Mouse (Mus musculus) C2C12 (cell line): Measurements from ENCODE around the gene Zfp329. TPM values are rescaled to one million over a fixed set of nuclear protein-coding genes. Genes with fewer than 3 reads are reported as not detected.
"Not testable (repeated sequence)": the region's sequence is repeated elsewhere in the genome, so short reads cannot be mapped to it uniquely, and the experiment has no call there.

Experiments used
- H3K27me3 ChIP-seq: one replicate; pipeline ENCODE4 v1.6.1; 2011; ENCODE audit not compliant: control insufficient read depth, insufficient read depth, insufficient read length
- H3K36me3 ChIP-seq: one replicate; pipeline ENCODE4 v1.6.1; 2011; ENCODE audit not compliant: control insufficient read depth, insufficient read depth
- H3K4me3 ChIP-seq: one replicate; pipeline ENCODE4 v1.5.1; 2011; ENCODE audit warnings: mild to moderate bottlenecking, control low read depth; ENCODE audit not compliant: poor library complexity, insufficient read depth, severe bottlenecking
- H3K79me2 ChIP-seq: one replicate; pipeline ENCODE4 v1.6.1; 2011; ENCODE audit not compliant: control insufficient read depth, insufficient read depth
- H3K79me3 ChIP-seq: one replicate; pipeline ENCODE4 v1.6.1; 2011; ENCODE audit warnings: low read depth, control low read depth
- H3ac ChIP-seq: one replicate; pipeline ENCODE3; 2011; ENCODE audit warnings: low read depth; ENCODE audit not compliant: control insufficient read depth, insufficient read length
- CEBPB ChIP-seq: IDR thresholded peaks from one replicate; pipeline ENCODE4 v1.6.1; 2011; ENCODE audit warnings: low read depth, mild to moderate bottlenecking, control low read depth, moderate library complexity
- CTCF ChIP-seq: IDR thresholded peaks from one replicate; pipeline ENCODE4 v1.5.1; 2011; ENCODE audit not compliant: control insufficient read depth, insufficient read depth, insufficient read length
- FOSL1 ChIP-seq: IDR thresholded peaks from one replicate; pipeline ENCODE4 v1.8.0; 2011; ENCODE audit warnings: mild to moderate bottlenecking, low read length; ENCODE audit not compliant: poor library complexity, insufficient read depth, severe bottlenecking
- MAX ChIP-seq: IDR thresholded peaks from one replicate; pipeline ENCODE4 v1.6.1; 2011; ENCODE audit warnings: mild to moderate bottlenecking, control low read depth
- MYOD1 ChIP-seq: IDR thresholded peaks from one replicate; pipeline ENCODE4 v1.6.1; 2011; ENCODE audit warnings: low read depth; ENCODE audit not compliant: control insufficient read depth, insufficient read length
- MYOG ChIP-seq: IDR thresholded peaks from one replicate; pipeline ENCODE4 v1.6.1; 2011; ENCODE audit not compliant: control insufficient read depth, insufficient read length; ENCODE audit errors: extremely low read depth
- USF1 ChIP-seq: IDR thresholded peaks from one replicate; pipeline ENCODE4 v1.6.1; 2011; ENCODE audit warnings: low read depth, mild to moderate bottlenecking, control low read depth, moderate library complexity
- polyA plus RNA-seq: library from polyadenylated mRNA; unstranded; fragments of >200 nt; fragmentation: generic; extraction: Trizol; gene quantifications from one replicate; pipeline ENCODE4 v1.2.1, GENCODE M21; 2012; ENCODE audit warnings: missing spikeins

Zfp329 gene
- polyA plus RNA-seq, 1 experiment: 0.75 TPM

DNA sequence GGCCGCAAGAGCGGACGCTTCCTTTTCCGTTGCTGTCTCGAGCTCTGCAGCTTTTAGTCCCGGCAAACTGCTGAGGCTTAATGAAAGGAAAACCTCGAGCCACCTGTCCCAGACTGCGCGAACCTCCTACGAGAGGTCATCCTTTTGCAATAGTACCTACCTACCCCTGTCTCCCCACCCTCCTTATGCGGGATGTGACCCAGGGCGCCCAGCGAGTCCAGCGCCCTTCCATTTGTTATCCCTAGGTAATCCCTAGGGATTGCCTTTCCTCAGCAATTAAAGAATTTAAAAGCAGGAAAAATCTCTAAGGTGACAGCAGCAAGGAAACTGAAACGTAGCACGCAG, 15.0 kb downstream of the Zfp329 start:
- H3K27me3 ChIP-seq: no peaks in the 10 kb centered on the region
- no peaks in the 10 kb centered on the region for H3K79me3 ChIP-seq
- peaks cover 16% of the 10 kb centered on the region for H3K36me3 ChIP-seq
- TF ChIP-seq MYOD1 (no peak), CTCF (no peak), USF1 (no peak), MAX (no peak), CEBPB (no peak), MYOG (no peak), FOSL1 (no peak)
- no peak overlapping the region for H3ac ChIP-seq
- H3K79me2 ChIP-seq: no peaks in the 10 kb centered on the region
- no peak overlapping the region for H3K4me3 ChIP-seq

GRCm38 (mm10) chr7:12802866-12803726, 15.6 kb downstream of the Zfp329 start, which contains the start of gene Zscan18:
Gene Zscan18, minus strand, starts transcription at chr7:12803635.
- H3ac ChIP-seq: no peak within 1 kb of the TSS
- no peak within 1 kb of the TSS for H3K4me3 ChIP-seq
- no peaks in the 10 kb centered on the region for H3K79me2 ChIP-seq
- no peak for TF ChIP-seq MAX
- TF ChIP-seq FOSL1: no peak
- no peak for TF ChIP-seq MYOD1
- no peak for TF ChIP-seq MYOG
- TF ChIP-seq CEBPB: no peak
- no peak for TF ChIP-seq CTCF
- TF ChIP-seq USF1: no peak
- H3K36me3 ChIP-seq: peaks cover 16% of the 10 kb centered on the region
- H3K79me3 ChIP-seq: no peaks in the 10 kb centered on the region
- no peaks in the 10 kb centered on the region for H3K27me3 ChIP-seq

DNA sequence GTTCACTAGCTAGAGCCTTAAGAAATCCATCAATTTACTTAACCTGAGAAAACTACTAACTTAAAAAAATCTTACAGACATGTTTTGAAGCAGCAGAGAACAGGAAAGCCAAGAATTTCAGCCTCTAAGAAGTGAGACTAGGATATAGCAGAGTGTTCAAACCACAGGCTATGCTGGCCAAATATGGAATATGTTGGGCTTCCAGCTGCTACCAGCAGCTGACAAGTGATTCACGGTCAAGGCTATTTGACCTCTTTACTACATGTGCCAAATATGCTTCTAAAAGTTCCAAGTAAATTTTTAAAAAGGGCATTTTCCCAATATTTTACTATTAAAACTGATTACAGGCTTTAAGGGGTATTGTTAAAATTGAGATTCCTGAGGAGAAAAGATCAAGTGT, 19.1 kb downstream of the Zfp329 start:
- Histone ChIP-seq H3K4me3 (no peak overlapping the region), H3ac (no peak overlapping the region), H3K79me3 (no peaks in the 10 kb centered on the region), H3K27me3 (no peaks in the 10 kb centered on the region), H3K79me2 (no peaks in the 10 kb centered on the region), H3K36me3 (no peaks in the 10 kb centered on the region)
- TF ChIP-seq CTCF: no peak
- no peak for TF ChIP-seq MAX
- no peak for TF ChIP-seq CEBPB
- no peak for TF ChIP-seq MYOD1
- TF ChIP-seq MYOG: no peak
- TF ChIP-seq USF1: no peak
- TF ChIP-seq FOSL1: no peak

- Histone ChIP-seq H3K27me3 (no peaks in the 10 kb centered on the region), H3K79me2 (no peaks in the 10 kb centered on the region), H3K79me3 (no peaks in the 10 kb centered on the region)
Observed at GRCm38 (mm10) chr7:12797971-12798370, 20.7 kb downstream of the Zfp329 start.

GRCm38 (mm10) chr7:12792624-12793023, 26.0 kb downstream of the Zfp329 start:
- H3K27me3 ChIP-seq, H3K79me3 ChIP-seq, H3K36me3 ChIP-seq, H3K4me3 ChIP-seq, H3K79me2 ChIP-seq, H3ac ChIP-seq: not testable (repeated sequence)

More at GRCm38 (mm10) chr7:12797971-12798370, 20.7 kb downstream of the Zfp329 start:
- Histone ChIP-seq H3ac (no peak overlapping the region), H3K36me3 (no peaks in the 10 kb centered on the region), H3K4me3 (no peak overlapping the region)
- no peak for TF ChIP-seq MYOD1
- TF ChIP-seq MAX: no peak
- TF ChIP-seq CEBPB: no peak
- TF ChIP-seq MYOG: no peak

GRCm38 (mm10) chr7:12788025-12788424, 30.6 kb downstream of the Zfp329 start:
- Histone ChIP-seq H3ac (no peak overlapping the region), H3K79me2 (no peaks in the 10 kb centered on the region), H3K36me3 (no peaks in the 10 kb centered on the region), H3K27me3 (no peaks in the 10 kb centered on the region), H3K4me3 (no peak overlapping the region), H3K79me3 (no peaks in the 10 kb centered on the region)
- TF ChIP-seq CTCF (no peak), MYOG (no peak), MAX (no peak)
